Mouse (Mus musculus) left cerebral cortex, postnatal 14 days (tissue): ENCODE measurements around the gene Atp1a2. TPM values are rescaled to one million over a fixed set of nuclear protein-coding genes. Genes with fewer than 3 reads are reported as not detected.

Experiments used
- DNase-seq, 2 experiments: peaks; one replicate each; pipeline ENCODE4 v3.0.0; 2021 to 2022; ENCODE audit warnings: low spot score in 2 of 2, mixed read lengths in 1 of 2
- intact Hi-C: fragments of 180-260 bp; cut with DNase I; formaldehyde crosslinking; loops from one replicate; pipeline ENCODE4 v1.15.1; 2025
- total RNA-seq, 2 experiments: library from RNA; stranded (reverse); gene quantifications; 2 replicates each; pipeline ENCODE4 v1.2.3; 2021

The Atp1a2 gene
- total RNA-seq, 2 experiments from 2014 or later, result 571 to 592 TPM

DNA sequence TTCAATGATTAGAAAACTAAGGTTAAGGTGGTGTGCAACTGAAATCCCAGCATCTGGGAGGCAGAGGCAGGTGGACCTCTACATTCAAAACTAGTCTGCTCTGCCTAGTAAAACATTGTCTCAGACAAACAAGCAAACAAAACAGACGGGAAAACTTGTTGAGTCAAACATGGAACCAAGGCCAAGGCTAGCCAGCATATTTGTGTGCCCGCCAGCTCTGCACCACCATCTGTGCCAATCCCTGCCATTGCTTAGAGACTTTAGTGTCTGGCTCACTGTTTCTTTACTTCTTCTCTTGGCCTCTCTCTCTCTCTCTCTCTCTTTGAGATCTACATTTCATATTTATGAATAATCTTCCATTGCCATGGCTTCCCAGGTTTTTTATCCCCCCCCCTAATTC, 69.7 kb downstream of the Atp1a2 start:
- intact Hi-C loops, result no loop called here
- no peak for DNase-seq

Other genes with a start within 250 kb of the Atp1a2 start
- under 1 TPM; 0.30 to 0.37 TPM for gene Nhlh1, start 240.5 kb downstream of the Atp1a2 start, total RNA-seq
- gene Copa, start 215.5 kb downstream of the Atp1a2 start, total RNA-seq, result 100 to 1,000 TPM; 155 to 162 TPM
- 10 to 100 TPM; 74.5 to 77.9 TPM for gene Ncstn, start 215.3 kb downstream of the Atp1a2 start, total RNA-seq
- gene Pex19, start 171.3 kb downstream of the Atp1a2 start, total RNA-seq, result 100 to 1,000 TPM; 105 to 108 TPM
- gene Dcaf8, start 150.0 kb downstream of the Atp1a2 start, total RNA-seq, result 100 to 1,000 TPM; 101 to 109 TPM
- gene Pea15a, start 91.3 kb downstream of the Atp1a2 start, total RNA-seq, result 100 to 1,000 TPM; 377 to 379 TPM
- gene Casq1, start 78.2 kb downstream of the Atp1a2 start, total RNA-seq, result under 1 TPM in 1 of 2 experiments, not detected in 1; 0.55 TPM
- not detected for gene Atp1a4, start 39.6 kb downstream of the Atp1a2 start, total RNA-seq
- gene Igsf8, start 36.4 kb downstream of the Atp1a2 start, total RNA-seq, result 100 to 1,000 TPM; 231 to 244 TPM
- 100 to 1,000 TPM; 119 to 130 TPM for gene Kcnj9, start 31.3 kb upstream of the Atp1a2 start, total RNA-seq
- gene Kcnj10, start 43.1 kb upstream of the Atp1a2 start, total RNA-seq, result 10 to 100 TPM; 79.5 to 84.5 TPM
- 10 to 100 TPM in 1 of 2 experiments, 1 to 10 TPM in 1; 9.8 to 10.5 TPM for gene Pigm, start 78.5 kb upstream of the Atp1a2 start, total RNA-seq
- under 1 TPM; 0.53 to 0.93 TPM for gene Slamf9, start 177.3 kb upstream of the Atp1a2 start, total RNA-seq
- gene Igsf9, start 183.7 kb upstream of the Atp1a2 start, total RNA-seq, result 10 to 100 TPM; 10.9 to 15.2 TPM
- 10 to 100 TPM; 12.3 to 15.1 TPM for gene Tagln2, start 202.0 kb upstream of the Atp1a2 start, total RNA-seq
- gene Cfap45, start 222.7 kb upstream of the Atp1a2 start, total RNA-seq, result 1 to 10 TPM; 3.6 to 3.7 TPM